Mouse (Mus musculus) left cerebral cortex, adult 2 months (tissue): ENCODE data around the gene Spg20. TPM values are rescaled to one million over a fixed set of nuclear protein-coding genes. Genes with fewer than 3 reads are reported as not detected.

Source experiments
- DNase-seq, 2 experiments: peaks; one replicate each; pipeline ENCODE4 v3.0.0; 2021 to 2022; ENCODE audit warnings: low spot score in 2 of 2, mixed read lengths in 1 of 2; ENCODE audit errors: extremely low spot score in 1 of 2
- H3K27ac ChIP-seq: fragments of 200-600 bp; 2 replicates; pipeline ENCODE4 v1.8.1; 2022
- H3K4me3 ChIP-seq: fragments of 200-600 bp; 2 replicates; pipeline ENCODE4 v1.8.1; 2022
- CTCF ChIP-seq: fragments of 200-600 bp; IDR thresholded peaks from 2 replicates; pipeline ENCODE4 v1.8.1; 2022; ENCODE audit warnings: antibody characterized with exemption, mild to moderate bottlenecking, moderate library complexity
- intact Hi-C: fragments of 180-260 bp; cut with DNase I; formaldehyde crosslinking; loops from one replicate; pipeline ENCODE4 v1.15.1; 2025
- total RNA-seq, 2 experiments: library from RNA; stranded (reverse); gene quantifications; 2 replicates each; pipeline ENCODE4 v1.2.3; 2021

The Spg20 gene
- total RNA-seq, 2 experiments from 2014 or later, result 29.8 to 30.3 TPM

DNA sequence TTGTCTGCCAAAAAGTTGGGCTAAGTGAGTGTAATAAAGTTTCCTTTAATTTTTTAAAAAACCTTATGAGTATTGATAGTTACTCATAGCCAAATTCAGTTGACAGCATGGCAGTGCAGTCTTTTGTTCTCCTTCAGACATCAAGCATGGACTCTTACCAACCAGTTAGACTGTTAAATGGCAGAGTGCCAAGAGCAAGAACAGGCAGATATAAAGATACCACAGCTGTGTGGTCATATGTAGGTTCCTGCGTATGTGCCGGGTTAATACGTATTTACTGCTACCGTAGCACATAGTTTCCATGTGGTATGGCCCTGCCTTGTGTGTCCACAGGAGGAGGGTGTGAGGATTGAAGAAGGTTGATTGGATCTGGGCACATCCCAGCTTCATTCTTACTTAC is 11.2 kb downstream of the Spg20 start:
- TF ChIP-seq CTCF, result no peak
- intact Hi-C loops, result no loop called here
- no peak for DNase-seq
- H3K27ac ChIP-seq, result no peak overlapping the region
- H3K4me3 ChIP-seq, result no peak overlapping the region

DNA sequence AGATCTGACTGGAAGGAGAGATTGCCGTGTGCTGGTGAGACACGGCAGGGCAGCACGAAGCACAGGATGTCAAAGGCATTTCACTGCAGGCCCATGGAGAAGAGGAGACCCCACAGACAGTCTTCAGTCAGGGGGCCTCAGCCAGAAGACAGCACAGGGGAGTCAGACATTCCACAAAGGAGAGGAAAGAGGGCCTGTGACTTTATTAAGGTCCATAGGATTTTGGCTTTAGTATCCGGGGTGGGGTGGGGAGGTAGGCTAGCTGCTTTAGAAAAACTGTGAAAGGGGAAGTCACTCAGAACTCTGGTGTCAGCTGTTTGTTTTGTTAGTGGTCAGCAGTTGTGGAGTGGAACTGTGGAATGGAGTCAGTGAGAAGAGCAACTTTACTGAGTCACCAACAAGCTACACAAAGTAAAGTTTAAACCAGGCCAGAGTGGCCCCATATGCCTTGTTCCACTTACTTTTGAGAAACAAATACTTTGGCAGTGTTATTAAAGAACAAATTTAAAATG is 17.3 kb downstream of the Spg20 start:
- TF ChIP-seq CTCF, result no peak
- Histone ChIP-seq H3K4me3 (no peak overlapping the region), H3K27ac (no peak overlapping the region)
- intact Hi-C loops, result no loop called here
- DNase-seq, result no peak

DNA sequence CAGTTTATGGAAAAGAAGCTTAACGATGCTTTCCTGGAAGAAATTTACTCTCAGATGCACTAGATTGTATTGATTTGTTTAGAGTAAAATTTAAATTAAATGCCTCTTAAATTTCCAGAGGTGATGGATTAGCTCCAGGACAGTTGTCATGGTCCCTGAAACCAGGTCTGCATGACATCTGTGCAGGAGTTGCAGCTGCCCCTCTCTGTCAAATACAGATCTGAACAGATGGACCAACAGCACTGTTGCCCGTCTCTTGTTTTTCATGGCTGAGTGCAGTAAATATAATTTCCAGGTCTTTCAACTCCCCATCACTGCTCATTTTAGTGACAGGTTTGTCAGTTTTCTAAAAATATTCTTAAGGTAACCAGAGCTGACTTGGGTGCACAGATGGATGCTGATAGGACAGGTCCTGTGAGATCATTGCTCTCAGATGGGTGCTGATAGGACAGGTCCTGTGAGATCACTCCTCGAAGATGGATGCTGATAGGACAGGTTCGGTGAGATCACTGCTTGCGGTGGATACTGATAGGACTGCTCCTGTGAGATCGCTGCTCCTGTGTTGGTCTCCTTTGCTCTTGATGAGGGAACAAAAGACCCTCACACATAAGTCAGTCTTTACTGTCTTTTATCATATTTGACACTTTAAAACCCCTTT is 19.8 kb downstream of the Spg20 start:
- Histone ChIP-seq H3K4me3 (no peak overlapping the region), H3K27ac (no peak overlapping the region)
- no peak for DNase-seq
- no peak for TF ChIP-seq CTCF
- intact Hi-C loops, result no loop called here

DNA sequence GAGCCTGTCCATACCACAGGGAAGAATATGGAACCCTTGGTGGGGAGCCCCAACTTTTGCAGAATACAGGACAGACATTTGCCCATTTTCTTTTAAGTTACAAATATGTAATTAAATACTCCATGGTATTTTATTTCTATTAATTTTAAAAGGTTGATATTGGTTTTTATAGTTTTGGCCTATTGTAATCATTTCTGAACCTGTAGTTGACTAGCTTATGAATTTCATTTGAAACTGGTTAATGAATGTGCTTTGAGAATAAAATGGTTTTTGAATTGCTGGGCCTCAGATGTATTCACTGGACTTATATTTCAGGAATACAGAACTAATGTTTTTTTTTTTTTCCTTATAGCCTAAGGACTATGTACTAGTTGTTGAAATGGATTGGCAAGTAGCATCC is 25.1 kb downstream of the Spg20 start, which contains the start of gene Ccdc169:
Ccdc169 (plus strand) TSS at position 301 of the 400 bp plus-strand sequence.
- no peak within 1 kb of the TSS for H3K4me3 ChIP-seq
- DNase-seq, result no peak
- no peak within 1 kb of the TSS for H3K27ac ChIP-seq
- TF ChIP-seq CTCF, result no peak
- intact Hi-C loops, result no loop called here

DNA sequence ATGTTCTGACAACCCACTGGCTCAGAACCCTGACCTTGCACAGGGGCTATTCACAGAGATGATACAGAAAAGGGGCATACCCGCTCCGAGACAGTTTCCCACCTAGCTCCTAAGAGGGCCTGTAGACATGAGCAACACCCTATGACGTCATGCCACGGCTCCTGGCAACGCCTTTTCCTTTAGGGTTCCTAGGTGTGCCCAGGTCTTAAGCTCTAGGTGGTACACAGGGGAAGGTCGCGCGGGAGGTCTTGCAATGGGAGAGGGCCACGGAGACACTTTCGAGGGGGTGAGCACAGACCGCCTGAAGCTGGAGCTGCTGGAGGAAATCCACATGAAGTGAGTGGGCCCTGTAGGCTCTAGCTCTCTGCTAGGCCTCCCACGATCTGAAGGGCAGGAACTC is 27.9 kb downstream of the Spg20 start:
- Histone ChIP-seq H3K27ac (no peak overlapping the region), H3K4me3 (no peak overlapping the region)
- no peak for DNase-seq
- intact Hi-C loops, result no loop called here
- TF ChIP-seq CTCF, result no peak

DNA sequence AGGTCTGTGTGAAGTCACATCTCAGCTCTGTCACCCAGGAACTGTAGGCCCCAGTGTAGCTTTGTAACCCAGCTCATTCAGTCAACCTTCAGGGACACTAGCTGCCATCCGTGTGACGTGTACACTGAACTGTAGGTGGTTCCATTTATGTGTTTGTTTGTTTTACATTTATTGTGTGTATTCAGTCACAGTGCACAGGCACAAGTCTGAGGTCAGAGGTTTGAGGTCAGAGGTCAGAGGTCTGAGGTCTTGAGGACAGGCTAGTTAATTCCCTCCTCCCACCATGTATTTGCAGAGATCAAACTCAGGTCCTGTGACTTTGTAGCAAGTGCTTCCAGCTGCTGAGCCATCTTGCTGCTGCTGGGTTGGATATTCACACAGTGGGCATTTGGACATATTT is 29.5 kb downstream of the Spg20 start:
- TF ChIP-seq CTCF, result no peak
- intact Hi-C loops, result no loop called here

DNA sequence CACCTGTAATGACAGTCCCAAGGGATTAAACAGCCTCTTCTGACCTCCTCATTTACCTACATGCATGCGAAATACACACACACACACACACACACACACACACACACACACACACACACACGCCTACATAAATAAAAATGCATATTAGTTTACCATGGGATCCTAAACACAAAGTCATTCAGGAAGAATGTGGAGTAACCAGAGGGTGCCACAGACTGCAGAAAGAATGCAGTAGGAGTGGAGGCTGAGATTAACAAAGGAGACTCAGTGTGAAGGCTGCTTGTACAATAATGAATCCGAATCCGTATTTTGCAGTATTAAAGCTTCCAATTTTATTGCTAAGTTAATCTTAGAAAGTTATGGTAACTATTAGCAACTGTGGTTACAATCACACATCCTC is 33.0 kb downstream of the Spg20 start:
- intact Hi-C loops, result no loop called here

More for the DNA sequence above, 29.5 kb downstream of the Spg20 start:
- H3K4me3 ChIP-seq, result no peak overlapping the region
- no peak for DNase-seq
- H3K27ac ChIP-seq, result no peak overlapping the region

DNA sequence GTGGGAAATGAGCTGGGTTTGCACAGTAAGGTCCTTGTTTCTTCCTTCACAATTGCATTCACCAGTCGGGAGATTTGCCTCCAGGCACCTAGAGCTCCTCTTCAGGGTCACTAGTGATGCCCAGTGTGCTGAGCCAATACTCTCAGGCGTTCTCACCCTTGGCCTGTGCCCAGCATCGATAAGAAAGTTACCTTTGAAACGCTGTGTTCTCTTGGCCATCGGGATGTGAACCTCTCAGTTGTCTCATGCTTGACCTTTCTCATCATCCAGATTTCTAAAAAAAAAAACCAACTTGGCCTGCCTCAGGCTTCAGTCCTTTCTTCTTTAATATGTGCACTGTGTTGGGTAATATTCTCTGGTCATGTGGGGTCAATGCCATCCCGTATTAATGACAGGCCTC is 34.5 kb downstream of the Spg20 start:
- DNase-seq, result no peak
- no peak overlapping the region for H3K27ac ChIP-seq
- no peak for TF ChIP-seq CTCF
- H3K4me3 ChIP-seq, result no peak overlapping the region
- intact Hi-C loops, result no loop called here

More for the DNA sequence above, 33.0 kb downstream of the Spg20 start:
- Histone ChIP-seq H3K4me3 (no peak overlapping the region), H3K27ac (no peak overlapping the region)
- DNase-seq, result no peak
- no peak for TF ChIP-seq CTCF

DNA sequence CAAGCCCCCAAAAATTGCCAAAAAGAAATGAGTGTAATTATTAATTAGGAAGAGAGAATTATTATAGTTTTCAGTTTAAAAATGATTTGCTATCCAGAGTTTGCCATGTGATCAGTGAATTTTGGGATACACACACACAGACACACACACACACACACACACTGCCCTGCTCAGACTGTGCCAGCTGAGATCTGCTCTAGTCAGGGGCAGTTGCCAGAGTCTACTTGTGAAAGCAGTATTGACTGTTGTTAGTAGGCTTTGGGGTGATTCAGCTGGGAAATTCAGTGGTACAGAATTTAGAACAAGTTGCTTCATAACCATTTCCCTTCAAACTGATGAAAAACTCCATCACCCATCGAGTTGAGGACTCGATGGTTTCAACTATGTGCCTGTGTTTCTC is 35.2 kb downstream of the Spg20 start:
- intact Hi-C loops, result no loop called here

DNA sequence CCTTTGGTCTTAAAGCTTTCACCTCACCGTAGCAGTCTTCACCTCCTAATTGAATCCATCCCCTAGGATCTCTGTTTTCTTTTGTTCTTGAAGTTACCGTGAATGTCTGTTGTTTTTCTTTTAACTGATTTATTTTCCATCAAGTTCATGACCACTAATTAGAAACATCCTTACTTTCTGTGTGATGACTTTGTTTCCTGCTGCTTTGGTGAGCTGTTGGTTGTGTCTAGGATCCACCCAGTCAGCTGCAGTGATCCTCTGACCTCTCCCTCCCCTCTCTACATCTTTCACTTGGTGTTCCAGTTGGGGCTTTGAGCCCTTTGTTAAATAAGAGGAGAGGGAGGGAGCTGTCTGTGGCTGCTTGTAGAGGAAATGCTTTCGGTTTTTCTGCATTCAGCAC is 36.2 kb downstream of the Spg20 start:
- no peak for DNase-seq
- no peak for TF ChIP-seq CTCF
- Histone ChIP-seq H3K4me3 (no peak overlapping the region), H3K27ac (no peak overlapping the region)
- intact Hi-C loops, result no loop called here

More for the DNA sequence above, 35.2 kb downstream of the Spg20 start:
- TF ChIP-seq CTCF, result no peak
- Histone ChIP-seq H3K27ac (no peak overlapping the region), H3K4me3 (no peak overlapping the region)
- no peak for DNase-seq

DNA sequence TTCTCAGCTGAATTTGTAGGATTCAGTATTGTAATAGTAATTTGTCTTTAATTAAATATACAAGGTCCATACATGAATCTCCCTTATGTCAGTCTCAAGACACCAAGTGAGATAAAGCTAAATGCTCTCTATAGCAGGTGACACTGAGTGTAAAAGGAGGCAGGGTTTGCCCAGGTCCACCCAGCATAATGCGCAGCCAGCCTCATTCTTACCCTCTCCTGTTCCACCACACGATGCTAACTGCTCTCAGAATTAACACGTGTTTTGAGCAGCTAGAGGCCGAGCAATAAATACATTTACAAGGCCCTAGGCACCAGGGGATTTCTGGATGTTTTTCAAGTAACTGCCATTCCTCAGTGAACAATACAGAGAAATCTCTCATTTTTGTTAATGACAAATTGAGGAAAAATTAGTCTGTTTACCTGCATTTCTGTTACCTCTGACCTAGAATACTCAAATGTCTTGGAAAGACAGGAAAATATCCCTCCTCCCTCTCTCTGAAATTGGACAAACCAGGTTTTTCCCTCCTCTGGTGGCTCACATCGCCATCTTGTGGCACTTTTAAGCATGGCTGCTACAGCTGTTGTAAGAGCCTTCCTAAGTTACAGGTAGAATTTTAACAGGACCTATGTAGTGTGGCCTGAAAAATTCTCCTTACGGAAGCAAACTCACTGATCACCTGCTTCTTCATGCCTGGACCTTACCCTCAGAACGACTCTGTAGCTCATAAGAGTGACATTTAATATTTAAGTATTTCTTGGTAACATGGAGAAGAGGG is 39.9 kb downstream of the Spg20 start:
- intact Hi-C loops, result loop anchor here (1.0 to 5.0 kb wide), 4 partner anchors 39 to 340 kb away; partner anchors contain the start of gene Spg20
- H3K27ac ChIP-seq, result no peak overlapping the region
- DNase-seq, result peak; percentile 43 to 72
- TF ChIP-seq CTCF, result peak; percentile 88
- H3K4me3 ChIP-seq, result no peak overlapping the region

DNA sequence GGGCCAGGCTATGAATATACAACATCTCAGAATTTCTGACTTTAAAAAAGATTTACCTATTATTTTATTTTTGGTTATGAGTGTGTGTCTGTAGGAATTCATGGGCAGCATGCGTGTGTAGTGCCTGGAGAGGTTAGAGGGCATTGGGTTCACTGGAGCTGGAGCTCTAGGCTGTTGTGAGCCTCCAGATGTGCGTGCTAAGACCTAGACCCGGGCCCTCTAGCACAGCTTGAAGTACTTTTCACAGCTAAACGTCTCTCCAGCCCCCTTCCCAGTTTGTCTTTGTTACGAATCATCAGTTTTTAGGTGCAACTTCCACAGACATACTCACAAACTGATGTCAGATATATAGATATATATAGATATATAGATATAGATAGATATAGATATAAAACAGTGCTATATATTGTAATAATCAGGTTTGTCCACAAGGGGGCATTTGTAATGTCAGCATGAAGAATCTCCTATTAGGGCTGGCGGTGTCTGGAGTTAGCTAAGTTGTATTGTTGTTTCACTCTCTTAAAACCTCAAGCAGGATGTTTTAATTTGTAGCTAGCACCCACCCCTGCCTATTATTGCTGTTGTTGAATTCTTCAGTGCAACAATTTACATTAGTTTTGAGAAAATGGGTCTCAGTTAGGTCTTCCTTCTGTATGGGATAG is 40.9 kb downstream of the Spg20 start:
- no peak overlapping the region for H3K4me3 ChIP-seq
- no peak overlapping the region for H3K27ac ChIP-seq
- peak; percentile 56 for TF ChIP-seq CTCF
- intact Hi-C loops, result loop anchor here (1.0 to 5.0 kb wide), 4 partner anchors 40 to 341 kb away; partner anchors contain the start of gene Spg20
- no peak for DNase-seq
